Mouse (Mus musculus) spleen, postnatal 10 days (tissue): ENCODE data around the gene Anxa11.
A peak's percentile ranks its signal among the peaks of the same experiment; 100 is the strongest.
"Not testable (repeated sequence)": the region's sequence is repeated elsewhere in the genome, so short reads cannot be mapped to it uniquely, and the experiment has no call there.

Experiments used
- DNase-seq, 2 experiments: peaks; one replicate each; pipeline ENCODE4 v3.0.0; 2021 to 2022; ENCODE audit warnings: low spot score in 2 of 2

Anxa11 gene

DNA sequence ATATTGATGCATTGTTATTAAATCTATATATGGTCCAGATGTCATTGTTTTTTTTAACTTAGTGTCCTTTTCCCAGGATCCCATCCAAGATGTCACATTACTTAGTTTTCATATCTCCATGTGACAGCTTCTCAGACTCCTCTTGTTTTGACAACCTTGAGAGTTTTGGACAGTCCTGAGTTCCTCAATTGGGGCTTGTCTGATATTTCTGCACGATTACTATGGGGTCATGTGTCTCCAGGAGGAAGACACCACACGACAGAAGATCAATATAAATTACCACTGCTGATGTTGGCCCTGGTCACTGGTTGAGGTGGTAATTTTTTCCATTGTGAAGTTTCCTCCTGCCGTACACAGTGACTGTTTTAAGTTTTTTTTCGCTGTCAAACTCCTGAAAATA, 377 bp upstream of the Anxa11 start:
- no peak for DNase-seq

DNA sequence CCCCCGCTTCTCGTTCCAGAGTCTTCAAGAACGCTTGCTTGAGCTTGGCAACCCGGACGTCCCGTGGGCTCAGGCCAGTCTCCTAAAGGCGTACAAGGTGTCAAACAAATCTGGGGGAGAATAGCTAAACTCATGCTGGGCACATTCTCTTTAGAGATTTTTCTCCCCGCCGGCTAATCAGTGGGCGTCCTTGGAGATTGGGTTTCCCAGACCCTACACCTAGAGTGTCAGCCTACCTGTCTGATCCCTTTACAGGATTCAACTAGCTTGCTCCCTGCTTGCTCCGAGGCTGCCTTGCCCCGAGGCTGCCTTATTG, 690 bp downstream of the Anxa11 start:
- DNase-seq, result no peak

DNA sequence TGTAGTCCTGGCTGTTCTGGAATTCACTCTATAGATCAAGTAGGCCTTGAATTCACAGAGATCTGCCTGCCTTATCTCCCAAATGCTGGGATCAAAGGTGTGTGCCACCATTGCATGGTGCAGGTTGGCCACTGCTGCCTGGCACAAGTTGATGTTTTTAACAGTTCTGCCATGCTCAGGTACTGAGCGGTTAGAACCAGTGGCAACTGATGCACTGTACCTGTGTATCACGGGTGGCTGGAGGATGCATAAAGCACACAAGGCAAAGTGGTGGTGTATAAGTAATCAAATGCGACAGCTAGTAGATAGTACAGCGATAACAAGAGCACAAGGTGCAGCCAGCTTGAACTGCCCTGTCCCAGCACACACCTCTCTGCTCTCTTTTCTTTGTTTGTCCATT, 2.4 kb downstream of the Anxa11 start:
- DNase-seq, result no peak

DNA sequence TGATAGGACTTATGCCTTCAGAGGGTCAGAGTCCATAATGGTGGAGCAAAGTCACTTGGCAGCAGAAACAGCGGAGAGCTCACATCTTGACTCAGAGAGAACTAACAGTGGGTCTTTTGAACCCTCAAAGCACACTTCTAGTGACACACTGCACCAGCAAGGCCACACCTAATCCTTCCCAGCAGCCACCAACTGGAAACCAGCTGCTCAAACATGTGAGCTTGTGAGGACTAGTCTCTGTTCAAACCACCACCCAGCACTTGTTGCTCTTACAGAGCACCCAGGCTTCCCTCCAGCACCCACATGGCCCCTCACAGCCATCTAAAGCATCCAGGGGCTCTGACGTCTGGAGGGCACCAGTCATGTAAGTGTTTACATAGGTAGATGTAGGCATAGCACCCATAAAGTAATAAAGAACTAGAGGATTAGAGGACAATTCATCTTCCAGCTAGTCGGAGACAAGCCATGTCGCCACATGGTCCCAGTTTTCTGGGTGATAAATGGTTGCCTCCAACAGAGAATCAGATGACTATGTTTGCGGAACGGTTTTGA, 4.0 kb downstream of the Anxa11 start:
- DNase-seq, result no peak

DNA sequence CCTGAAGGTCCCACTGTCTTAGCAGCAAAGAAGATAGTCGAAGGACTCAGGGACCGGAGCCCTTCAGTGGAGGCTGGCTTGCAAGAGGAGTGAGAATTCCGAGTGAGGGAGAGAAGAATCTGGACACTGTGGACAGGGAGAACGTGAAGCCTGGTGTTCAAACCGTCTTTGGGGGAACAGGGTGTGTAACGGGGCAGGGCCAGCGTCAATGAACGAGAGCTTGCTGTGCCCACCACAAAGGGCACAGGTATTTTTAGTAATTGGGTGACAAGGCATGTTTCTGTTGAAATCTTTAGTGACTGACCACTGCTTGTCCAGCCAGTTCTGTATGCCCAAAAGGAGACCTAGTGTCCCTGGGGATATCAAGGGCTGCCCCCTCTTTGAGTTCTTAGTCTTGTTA, 4.6 kb downstream of the Anxa11 start:
- no peak for DNase-seq

GRCm38 (mm10) chr14:25847660-25848059, 5.7 kb downstream of the Anxa11 start:
- DNase-seq, result peak in 1 of 2 experiments; percentile 3

DNA sequence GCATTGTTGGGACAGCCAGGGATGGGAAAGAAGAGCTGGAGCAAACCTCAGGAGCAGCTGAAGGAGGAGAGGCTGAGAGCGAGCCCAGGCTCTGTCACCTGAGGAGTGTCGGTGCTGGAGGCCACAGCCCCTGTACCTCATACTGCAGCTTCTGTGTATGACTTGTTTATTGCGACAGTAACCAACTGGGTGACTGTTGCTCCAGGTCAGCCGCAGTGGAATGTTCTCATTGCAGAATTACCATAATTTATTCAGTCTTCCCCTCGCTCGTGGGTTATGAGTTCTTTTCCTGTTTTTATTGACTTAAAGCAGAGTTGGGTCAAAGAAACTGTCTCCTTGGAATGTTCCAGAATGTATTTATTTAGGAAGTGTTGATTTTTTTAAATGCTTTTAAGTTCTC, 6.3 kb downstream of the Anxa11 start:
- no peak for DNase-seq

DNA sequence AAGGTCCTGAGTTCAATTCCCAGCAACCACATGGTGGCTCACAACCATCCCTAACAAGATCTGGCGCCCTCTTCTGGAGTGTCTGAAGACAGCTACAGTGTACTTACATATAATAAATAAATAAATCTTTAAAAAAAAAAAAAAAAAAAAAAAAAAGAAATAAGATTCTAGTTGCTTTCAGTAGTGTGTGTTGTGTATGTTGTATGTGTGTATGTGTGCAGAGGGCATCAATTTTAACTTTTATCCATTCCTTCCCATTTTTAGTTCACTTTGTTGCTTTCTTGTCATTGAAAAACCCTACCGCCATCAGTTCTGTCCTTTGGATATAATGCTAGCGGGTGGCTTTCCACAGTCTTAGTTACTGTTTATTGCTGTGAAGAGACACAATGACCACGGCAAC, 6.8 kb downstream of the Anxa11 start:
- DNase-seq, result not testable (repeated sequence)

DNA sequence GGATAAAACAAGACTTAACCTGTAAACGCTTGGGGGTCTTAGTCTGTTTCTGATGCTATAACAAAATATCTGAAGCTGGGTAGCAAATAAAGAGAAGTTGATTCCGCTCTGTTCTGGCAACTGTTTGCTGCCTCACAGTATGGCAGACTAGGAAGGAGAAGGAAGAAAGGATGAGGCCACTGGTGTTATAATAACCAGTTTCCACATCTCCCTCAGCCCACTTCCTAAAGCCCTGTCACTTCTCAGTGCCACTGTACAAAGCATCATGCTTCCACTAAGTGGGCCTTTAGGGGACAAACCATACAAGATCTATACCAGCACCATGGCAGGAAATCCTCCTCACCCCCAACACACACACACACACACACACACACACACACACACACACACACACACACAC, 8.5 kb downstream of the Anxa11 start:
- no peak for DNase-seq

GRCm38 (mm10) chr14:25851189-25851588, 9.2 kb downstream of the Anxa11 start:
- no peak for DNase-seq

DNA sequence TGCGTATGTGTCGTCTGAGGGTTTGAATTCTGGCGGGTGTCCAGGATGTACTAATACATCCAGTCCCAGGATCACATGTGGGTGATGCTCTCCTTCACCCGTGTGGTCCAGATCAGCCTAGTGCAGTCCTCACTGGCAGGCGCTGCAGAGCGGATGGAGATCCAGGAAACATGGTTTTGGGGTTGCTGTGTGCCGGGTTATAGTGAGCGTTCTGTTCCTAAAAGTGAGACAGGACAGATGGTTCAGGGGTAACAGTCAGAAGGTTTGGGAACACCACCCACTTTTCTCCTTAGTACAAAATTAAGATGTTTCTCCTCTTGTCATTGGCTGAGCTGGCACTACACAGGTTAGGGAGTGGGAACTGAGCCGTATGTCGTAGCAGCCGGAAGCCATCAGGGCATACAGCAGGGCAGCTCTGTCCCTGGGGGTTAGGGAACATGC, 10.2 kb downstream of the Anxa11 start:
- no peak for DNase-seq

- no peak for DNase-seq
These were observed 11.3 kb downstream of the Anxa11 start for GRCm38 (mm10) chr14:25853295-25853694.

DNA sequence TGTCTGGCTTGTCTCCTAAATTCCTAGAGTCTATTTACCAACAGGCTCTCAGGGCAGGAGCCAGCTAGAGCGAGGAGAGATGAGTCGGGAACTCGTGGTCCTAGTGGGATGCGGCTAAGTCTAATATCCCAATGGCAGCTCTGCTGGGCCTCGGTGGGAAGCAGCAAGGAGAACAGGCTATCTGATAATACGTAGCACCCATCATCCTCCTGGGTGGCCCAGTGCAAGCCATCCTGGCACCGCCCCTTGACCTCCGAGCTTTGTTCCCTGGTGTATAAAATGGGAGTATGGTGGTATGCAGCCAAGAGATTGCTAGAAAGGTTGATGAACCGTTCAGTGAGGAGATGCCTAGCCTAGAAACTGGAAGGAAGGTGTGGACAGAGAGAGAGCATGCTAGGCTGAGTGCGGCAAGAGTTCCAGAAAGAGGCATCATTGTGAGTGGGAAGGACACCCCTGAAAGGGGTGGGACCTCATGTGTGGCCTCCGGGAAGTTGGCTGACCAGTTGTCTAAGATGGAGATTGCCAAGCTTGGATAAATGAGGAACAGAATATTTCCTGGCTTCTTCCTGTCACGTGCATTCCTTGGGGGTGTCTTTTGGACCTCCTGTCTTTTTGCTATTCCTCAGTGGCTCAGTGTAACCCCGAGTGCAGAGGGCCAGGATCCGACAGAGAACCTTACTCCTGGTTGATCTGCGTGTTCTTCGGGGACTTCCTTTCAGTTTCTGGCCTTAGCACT, 11.9 kb downstream of the Anxa11 start:
- DNase-seq, result no peak

GRCm38 (mm10) chr14:25855241-25855885, 13.4 kb downstream of the Anxa11 start:
- DNase-seq, result peak in 1 of 2 experiments; percentile 35

DNA sequence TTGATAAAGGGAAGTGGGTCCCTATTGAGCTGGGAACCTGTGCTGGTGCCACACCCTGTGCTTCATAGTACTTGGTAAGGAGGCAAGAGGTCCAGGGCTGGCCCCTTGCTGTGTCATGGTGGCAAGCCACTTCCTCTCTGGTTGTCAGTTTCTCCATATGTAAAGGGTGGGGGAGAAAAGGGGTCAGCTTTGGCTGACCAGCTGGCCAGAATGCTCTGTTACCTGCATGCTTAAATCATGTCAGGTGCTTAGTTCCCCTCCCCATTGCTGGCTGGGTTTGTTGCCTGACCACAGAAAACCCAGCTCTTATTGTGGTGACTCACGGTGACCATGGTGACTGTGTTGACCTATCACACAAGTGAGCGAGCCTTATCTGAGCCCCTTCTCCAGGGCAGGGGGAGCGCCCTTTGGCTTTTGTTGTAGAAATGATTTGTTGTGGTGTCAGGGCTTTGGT, 15.2 kb downstream of the Anxa11 start:
- DNase-seq, result no peak

GRCm38 (mm10) chr14:25857940-25858339, 16.0 kb downstream of the Anxa11 start:
- DNase-seq, result no peak

DNA sequence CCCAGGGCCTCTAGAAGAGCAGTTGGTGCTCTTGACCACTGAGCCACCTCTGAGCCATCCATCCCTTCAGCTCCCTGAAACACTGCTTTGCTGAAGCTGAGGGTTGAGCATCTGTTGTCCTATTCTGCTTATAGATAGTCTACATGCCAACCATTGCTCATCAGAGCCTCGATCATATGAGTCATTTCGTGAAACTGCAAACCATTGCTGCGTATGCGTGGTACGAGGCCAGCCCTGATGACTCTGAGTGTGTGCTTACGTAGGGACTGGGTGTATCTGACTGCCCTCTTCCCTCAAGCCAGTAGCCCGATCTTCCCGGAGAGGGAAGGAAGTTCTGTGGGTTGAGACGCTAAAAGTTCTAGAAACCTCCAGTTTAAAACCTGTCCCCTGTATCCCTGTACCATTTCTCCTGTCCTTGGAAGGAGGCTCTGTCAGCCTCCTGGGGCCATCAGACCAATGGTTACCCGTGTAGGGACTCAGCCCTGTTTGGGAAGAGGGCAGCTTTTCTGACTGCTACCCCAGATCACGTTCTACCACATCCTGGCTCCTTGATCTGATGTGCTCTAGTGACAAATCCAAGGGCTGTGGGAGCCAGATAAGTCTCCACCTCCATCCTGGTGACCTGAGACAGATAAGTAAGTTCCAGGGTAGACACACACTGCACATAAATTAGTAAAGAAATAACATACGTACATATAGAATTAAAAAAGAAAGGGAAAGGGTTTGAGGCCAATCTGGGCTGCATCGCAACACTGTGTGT, 20.0 kb downstream of the Anxa11 start:
- DNase-seq, result no peak

- DNase-seq, result no peak
These were observed 21.8 kb downstream of the Anxa11 start for GRCm38 (mm10) chr14:25863721-25864120.

- no peak for DNase-seq
These were observed 23.3 kb downstream of the Anxa11 start for GRCm38 (mm10) chr14:25865251-25865650.

GRCm38 (mm10) chr14:25866384-25866783, 24.4 kb downstream of the Anxa11 start:
- no peak for DNase-seq

GRCm38 (mm10) chr14:25866832-25867231, 24.9 kb downstream of the Anxa11 start:
- no peak for DNase-seq

GRCm38 (mm10) chr14:25867834-25868233, 25.9 kb downstream of the Anxa11 start:
- no peak for DNase-seq

DNA sequence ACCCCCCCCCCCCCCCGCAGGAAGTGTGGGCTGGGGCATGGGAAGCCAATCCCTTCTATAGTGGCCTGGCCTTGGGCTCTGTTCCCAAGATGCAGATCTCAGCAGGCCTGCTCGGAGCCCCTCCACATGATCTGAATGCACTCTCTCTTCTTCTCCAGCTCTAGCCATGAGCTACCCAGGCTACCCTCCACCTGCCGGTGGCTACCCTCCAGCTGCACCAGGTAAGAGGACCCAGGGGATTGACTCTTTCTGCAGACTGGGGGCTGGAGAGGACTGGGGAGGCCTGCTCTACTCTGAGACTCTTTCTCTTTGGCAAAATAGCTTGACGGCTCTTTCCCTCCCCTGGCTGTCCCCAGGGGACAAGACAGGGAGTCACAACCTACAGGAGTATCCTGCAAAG, 26.8 kb downstream of the Anxa11 start:
- DNase-seq, result no peak
